Mouse (Mus musculus) 3T3-L1 (cell line): ENCODE results near the gene Gjb5.
A peak's percentile ranks its signal among the peaks of the same experiment; 100 is the strongest.

Experiments
- DNase-seq: peaks from one replicate; pipeline ENCODE4 v3.0.0-alpha.2; 2015; ENCODE audit warnings: low read depth, low spot score

Gjb5 gene

GRCm38 (mm10) chr4:127349560-127350300 is 8.3 kb downstream of the Gjb5 start:
- peak; percentile 74 for DNase-seq

GRCm38 (mm10) chr4:127345000-127345399 is 13.0 kb downstream of the Gjb5 start:
- DNase-seq, result no peak

- DNase-seq, result no peak
Observed at GRCm38 (mm10) chr4:127341372-127341771, 16.6 kb downstream of the Gjb5 start.

GRCm38 (mm10) chr4:127337668-127338067 is 20.3 kb downstream of the Gjb5 start:
- DNase-seq, result no peak

GRCm38 (mm10) chr4:127334870-127335504 is 23.0 kb downstream of the Gjb5 start:
- DNase-seq, result no peak

GRCm38 (mm10) chr4:127331171-127331570 is 26.8 kb downstream of the Gjb5 start:
- no peak for DNase-seq

- DNase-seq, result no peak
Observed at GRCm38 (mm10) chr4:127330181-127331100, 27.5 kb downstream of the Gjb5 start, which contains the start of gene Gjb3. Gene Gjb3, minus strand, starts transcription at chr4:127330844.

GRCm38 (mm10) chr4:127329751-127330150 is 28.2 kb downstream of the Gjb5 start:
- no peak for DNase-seq

- DNase-seq, result no peak
Observed at GRCm38 (mm10) chr4:127329046-127329445, 28.9 kb downstream of the Gjb5 start.

GRCm38 (mm10) chr4:127328378-127328777 is 29.6 kb downstream of the Gjb5 start:
- no peak for DNase-seq

GRCm38 (mm10) chr4:127327749-127328148 is 30.2 kb downstream of the Gjb5 start:
- peak; percentile 23 for DNase-seq

- peak; percentile 61 for DNase-seq
Observed at GRCm38 (mm10) chr4:127327258-127327657, 30.7 kb downstream of the Gjb5 start.

GRCm38 (mm10) chr4:127325276-127325675 is 32.7 kb downstream of the Gjb5 start:
- no peak for DNase-seq

GRCm38 (mm10) chr4:127324759-127325158 is 33.2 kb downstream of the Gjb5 start:
- DNase-seq, result peak; percentile 72

- DNase-seq, result no peak
Observed at GRCm38 (mm10) chr4:127324296-127324695, 33.7 kb downstream of the Gjb5 start.

GRCm38 (mm10) chr4:127323651-127324050 is 34.3 kb downstream of the Gjb5 start:
- DNase-seq, result no peak

- DNase-seq, result peak; percentile 84
Observed at GRCm38 (mm10) chr4:127319613-127320012, 38.4 kb downstream of the Gjb5 start.

GRCm38 (mm10) chr4:127317143-127317542 is 40.8 kb downstream of the Gjb5 start:
- peak; percentile 56 for DNase-seq

- DNase-seq, result no peak
Observed at GRCm38 (mm10) chr4:127315753-127316152, 42.2 kb downstream of the Gjb5 start.

- DNase-seq, result no peak
Observed at GRCm38 (mm10) chr4:127314585-127314984, 43.4 kb downstream of the Gjb5 start.

GRCm38 (mm10) chr4:127313861-127314260 is 44.1 kb downstream of the Gjb5 start, which contains the start of gene Gja4:
Gene Gja4, minus strand, starts transcription at chr4:127314039.
- DNase-seq, result peak; percentile 75

- no peak for DNase-seq
Observed at GRCm38 (mm10) chr4:127312349-127312748, 45.6 kb downstream of the Gjb5 start.
